Mouse (Mus musculus) gonadal fat pad, adult 2 months (tissue): Measurements from ENCODE around the gene Tspear. TPM values are rescaled to one million over a fixed set of nuclear protein-coding genes. Genes with fewer than 3 reads are reported as not detected.
A peak's percentile ranks its signal among the peaks of the same experiment; 100 is the strongest.
"Not testable (repeated sequence)": the region's sequence is repeated elsewhere in the genome, so short reads cannot be mapped to it uniquely, and the experiment has no call there.

Experiments
- DNase-seq: peaks from one replicate; pipeline ENCODE4 v3.0.0-alpha.2; 2012; ENCODE audit warnings: low read depth
- polyA plus RNA-seq: library from polyadenylated mRNA; depleted of rRNA; stranded (reverse); fragments of >200 nt; gene quantifications from 2 replicates; pipeline ENCODE4 v1.2.3, GENCODE M21; 2012

Tspear gene
- polyA plus RNA-seq, 1 experiment = 0.54 TPM

DNA sequence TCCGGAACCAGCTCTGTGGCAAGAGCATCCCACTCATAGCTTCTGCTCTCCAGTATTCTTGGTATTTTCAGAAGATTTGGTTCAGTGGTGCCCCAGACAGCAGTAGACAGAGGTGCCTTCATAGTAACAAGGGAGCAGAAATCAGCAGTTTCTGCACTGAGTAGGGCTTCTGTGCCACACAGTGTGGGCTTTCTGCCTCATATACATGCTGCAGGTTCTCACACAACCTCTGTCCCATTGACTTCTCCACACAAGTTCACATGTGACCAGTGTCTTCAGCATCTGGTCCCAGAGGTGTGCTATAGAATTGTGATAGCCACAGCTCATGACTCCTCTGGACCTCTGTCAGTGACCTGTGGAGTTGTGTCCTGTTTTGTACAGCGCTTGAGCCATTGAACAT lies 102.3 kb downstream of the Tspear start:
- DNase-seq = no peak

DNA sequence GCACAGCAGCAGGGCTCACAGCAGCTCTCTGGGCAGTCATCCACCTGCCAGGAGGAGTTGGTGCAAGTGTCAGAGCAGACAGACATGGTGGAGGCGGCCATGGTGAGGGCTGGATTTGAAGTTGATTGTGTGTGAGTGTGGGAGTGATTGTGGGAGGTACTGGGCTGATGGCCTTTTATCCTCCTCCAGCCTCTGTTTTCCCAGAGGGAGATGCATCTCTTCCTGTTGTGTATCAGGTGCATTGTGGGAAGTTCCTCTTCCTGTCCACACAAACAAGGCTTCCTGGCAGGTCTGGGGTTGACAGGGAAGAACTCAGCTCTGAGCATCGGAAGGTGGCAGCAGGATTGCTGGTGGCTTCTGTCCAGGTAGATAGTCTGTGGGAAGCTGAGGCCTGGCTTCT lies 108.6 kb downstream of the Tspear start, which contains the start of gene Gm9639:
Gene Gm9639 (minus strand): TSS at position 101 of the 400 bp plus-strand sequence.
- DNase-seq = no peak

DNA sequence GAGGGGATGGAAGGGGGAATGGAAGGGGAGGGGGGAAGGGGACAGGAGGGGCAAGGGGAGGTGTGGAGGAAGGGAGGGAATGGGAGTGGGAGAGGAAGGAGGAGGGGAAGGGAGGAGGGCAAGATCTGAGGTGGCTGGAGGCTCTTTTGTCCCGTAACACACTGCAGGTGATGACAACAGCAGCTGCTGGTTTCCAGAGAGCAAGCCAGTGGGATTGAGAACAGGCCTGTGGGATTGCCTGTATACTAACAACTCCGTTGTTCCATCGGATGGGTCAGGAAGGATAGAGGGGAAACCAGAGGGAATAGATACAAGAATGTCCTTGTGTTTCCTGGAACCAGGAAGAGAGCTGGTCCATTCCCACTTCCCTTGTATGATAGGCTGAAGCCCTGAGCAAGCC lies 111.3 kb downstream of the Tspear start:
- no peak for DNase-seq

DNA sequence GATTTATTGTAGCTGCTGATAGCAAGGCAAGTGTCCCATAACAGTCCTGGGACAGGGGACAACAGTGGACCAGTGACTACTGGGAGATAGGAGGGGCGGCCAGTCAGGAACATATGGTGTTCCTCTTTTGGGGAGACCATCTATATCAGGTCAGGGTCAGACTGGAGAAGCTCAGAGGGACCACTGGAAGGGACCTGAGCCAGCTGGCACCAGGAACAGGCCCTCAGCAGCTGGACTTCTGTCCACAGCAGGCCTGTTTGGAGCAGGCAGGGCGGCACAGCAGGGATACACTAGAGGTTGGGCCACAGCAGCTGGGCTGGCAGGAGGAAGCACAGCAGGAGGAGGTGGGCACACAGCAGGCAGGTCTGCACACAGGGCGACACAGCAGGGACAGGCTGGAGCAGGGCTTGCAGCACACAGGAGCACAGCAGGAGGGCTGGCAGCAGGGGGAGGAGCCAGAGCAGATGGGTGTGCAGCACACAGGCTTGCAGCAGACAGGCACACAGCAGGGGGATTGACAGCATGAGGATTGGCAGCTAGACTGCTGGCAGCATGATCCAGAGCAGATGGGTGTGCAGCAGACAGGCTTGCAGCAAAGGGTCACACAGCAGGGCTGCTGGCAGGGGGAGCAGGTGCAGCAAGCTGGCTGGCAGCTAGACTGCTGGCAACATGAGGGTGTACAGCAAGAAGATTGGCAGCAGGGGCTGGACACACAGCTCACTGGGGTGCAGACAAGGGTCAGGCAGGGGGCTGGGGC lies 112.0 kb downstream of the Tspear start:
- DNase-seq = not testable (repeated sequence)

DNA sequence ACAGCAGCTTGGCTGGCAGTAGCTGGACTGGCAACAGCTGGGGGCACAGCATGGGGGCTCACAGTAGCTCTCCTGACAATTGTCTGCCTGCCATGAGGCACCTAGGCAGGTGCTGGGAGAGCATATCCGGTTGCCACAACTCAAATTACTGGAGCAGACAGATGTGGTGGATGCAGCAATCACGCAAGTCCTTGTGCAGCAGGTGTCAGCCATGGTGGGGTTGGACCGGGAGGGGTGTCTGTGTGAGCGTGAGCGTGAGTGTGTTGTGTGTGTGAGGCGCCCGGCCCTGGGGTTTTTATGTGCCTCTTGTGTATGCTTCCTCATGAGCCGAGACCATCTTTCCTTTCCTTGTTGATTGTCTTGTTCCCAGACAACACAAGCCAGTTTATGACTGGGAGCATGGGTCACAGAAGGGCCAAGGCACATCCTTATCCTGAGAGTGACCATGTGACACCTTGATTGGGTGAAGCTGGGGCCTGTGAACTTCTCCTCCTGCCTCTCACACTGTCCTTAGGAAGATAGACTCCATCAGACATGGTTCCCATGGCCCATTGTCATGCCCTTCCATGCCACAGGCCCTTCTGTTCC lies 112.6 kb downstream of the Tspear start, which contains the start of gene Gm19668:
Gene Gm19668 (minus strand): TSS at position 213 of the 588 bp plus-strand sequence.
- DNase-seq = no peak

DNA sequence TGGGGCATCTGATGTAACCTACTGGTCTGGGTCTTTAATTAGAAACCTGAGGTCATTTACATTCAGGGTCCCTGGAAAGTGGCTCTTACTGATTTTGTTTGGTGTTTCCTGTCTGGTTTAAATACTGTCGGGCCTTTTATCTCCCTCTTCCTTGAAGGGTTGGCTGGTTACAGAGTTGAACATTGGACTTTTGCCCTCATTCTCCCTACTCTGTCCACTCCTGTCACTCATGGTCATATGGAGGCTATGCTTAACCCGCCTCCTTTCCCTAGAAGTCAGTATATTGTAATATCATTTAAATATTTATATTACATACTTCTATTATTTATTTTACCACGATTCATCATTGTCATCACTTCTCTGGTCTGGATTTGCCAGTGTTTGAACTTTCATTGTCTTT lies 117.7 kb downstream of the Tspear start:
- DNase-seq = no peak

DNA sequence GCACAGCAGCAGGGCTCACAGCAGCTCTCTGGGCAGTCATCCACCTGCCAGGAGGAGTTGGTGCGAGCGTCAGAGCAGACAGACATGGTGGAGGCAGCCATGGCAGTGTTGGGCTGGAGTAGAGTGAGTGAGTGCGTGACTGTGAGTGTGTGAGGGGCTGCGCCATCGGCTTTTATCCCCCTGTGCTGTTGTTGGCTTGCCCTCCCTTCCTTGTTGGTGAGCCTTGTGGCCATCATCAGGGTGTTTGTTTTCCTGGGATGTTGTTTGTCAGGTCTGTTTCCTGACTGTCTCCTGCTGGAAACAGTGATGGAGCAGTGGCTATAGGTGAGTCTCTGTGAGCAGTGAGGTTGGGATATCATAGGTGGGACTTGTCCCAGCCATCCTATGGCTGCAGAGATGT lies 125.4 kb downstream of the Tspear start, which contains the start of gene Gm9507:
Gene Gm9507 (minus strand): TSS at position 101 of the 400 bp plus-strand sequence.
- no peak for DNase-seq

DNA sequence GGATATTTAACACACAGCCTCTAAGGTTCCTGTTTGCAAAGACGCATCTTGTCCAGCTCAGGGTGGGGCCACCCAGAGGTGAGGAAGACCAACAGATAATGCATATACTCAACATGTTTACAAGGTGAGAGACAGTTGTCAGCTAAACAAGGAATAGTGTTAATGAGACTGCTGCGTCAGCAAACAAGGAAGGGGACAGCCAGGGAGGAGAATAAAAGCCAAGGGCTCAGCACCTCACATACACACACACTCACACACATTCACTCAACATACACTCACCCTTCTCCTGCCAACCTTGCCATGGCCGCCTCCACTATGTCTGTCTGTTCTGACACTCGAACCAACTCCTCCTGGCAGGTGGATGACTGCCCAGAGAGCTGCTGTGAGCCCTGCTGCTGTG lies 128.0 kb downstream of the Tspear start, which contains the start of gene Gm2696:
Gene Gm2696 (plus strand): TSS at position 301 of the 400 bp plus-strand sequence.
- DNase-seq = no peak

DNA sequence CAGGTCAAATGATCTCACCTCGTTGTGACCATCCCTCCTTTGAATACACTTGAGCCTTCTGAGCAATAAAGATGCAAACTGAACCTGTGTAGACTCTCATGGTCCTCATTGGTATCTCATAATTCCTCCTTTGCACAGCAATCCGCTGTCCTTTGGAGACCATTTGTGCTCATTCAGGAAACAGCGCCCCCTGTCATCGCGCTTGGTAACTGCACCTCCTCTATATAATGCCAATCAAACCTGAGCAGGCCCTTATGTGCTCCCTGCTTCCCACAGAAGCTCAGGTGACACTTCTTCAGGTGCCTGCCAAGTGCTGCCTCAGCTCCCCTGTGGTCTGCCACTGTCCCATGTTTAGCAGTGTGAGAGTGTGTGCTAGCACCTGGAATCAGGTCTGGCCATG lies 129.1 kb downstream of the Tspear start:
- DNase-seq = no peak

DNA sequence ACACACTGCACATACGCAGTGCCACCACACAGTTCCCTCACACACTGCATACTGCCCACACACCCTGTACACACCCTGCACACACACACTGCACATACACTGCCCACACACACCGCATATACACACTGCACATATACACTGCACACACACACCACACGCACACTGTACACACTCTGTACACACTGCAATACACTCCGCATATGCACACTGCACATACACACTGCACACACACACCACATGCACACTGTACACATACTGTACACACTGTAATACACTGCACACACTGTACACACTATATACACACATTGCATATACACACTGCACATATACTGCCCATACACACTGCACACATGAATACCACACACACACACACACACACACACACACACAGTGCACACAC lies 132.2 kb downstream of the Tspear start:
- no peak for DNase-seq

DNA sequence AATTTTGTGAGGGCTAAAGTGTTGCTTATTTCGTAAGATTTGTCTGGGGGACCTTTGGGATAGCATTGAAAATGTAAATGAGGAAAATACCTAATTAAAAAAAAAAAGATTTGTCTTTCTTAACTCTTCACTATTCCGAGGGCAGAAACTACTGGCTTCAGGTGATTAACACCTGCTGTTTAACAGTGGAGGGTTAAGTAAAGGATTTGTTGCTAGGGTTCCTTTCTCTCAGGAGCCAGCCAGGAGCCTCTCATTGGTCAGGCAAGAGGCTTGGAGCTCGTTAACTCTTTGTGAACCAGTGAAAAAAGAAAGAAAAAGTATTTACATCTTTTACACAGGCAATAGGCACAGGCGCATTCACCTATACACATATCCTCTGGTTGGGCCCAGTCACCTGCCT lies 132.8 kb downstream of the Tspear start:
- no peak for DNase-seq

DNA sequence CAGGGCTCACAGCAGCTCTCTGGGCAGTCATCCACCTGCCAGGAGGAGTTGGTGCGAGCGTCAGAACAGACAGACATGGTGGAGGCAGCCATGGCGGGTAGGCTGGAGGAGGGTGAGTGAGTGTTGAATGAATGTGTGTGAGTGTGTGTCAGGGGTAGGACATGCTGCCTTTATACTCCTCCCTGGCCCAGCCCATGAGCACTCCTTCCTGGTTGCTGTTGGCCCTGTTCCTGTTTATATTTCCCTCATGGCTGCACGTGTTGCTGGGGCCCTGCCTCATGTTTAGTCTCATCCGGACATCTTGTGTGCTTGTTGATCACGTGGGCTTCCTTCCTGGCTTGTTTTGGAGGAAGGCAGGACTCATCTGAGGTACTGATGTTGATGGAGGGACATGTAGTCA lies 140.6 kb downstream of the Tspear start, which contains the start of gene Krtap10-4:
Gene Krtap10-4 (minus strand): TSS at position 145 of the 400 bp plus-strand sequence.
- no peak for DNase-seq

DNA sequence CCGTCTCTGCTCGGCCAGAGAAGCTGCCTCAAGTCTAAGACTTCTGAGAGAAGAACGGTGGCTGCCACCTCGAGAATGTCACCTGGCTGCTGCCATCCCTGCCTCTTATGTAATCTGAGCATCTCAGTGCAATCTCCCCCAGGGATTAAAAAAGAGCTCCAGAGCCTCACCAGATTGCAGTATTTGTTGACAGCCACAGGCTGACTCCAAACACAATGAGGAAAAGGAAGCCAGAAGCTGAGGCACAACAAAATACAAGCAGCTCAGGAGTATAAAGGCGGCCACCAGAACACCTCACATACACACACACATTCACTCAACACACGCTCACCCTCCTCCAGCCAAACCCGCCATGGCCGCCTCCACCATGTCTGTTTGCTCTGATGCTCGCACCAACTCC lies 149.3 kb downstream of the Tspear start, which contains the start of gene Krtap10-10:
Gene Krtap10-10 (plus strand): TSS at position 301 of the 400 bp plus-strand sequence.
- DNase-seq = no peak

DNA sequence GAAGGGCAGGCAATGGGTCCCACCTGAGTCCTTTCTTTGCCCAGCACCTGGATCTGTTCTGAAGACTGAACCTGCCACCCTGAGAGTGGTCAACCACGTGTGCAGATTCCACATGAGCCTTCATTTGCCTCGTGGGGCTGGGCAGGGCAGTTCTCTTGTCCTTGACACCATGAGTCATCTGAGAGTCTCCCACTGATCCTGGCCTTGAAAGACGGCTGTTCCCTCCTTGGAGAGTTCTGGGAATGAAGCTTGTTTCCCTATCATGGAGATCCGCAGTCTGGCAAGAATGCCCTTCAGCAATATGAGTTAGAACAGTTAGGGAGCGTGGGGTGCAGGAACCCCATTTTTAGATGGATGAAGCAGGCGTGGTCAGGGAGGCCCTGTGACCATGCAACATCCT lies 152.6 kb downstream of the Tspear start:
- no peak for DNase-seq

DNA sequence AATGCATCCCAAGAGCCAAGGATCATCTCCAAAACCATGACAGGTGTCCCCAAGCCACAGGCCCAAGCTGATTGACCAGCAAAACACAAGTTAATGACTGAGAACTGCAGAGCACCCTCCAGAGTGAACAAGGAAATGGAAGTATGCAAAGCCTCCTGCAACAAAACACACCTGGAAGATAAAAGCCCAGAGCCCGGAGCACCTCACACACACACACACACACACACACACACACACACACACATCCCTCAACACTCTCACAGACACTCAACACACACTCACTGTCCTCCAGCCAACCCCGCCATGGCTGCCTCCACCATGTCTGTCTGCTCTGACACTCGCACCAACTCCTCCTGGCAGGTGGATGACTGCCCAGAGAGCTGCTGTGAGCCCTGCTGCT lies 160.1 kb downstream of the Tspear start, which contains the start of gene Gm36176:
Gene Gm36176 (plus strand): TSS at position 301 of the 400 bp plus-strand sequence.
- DNase-seq = no peak

DNA sequence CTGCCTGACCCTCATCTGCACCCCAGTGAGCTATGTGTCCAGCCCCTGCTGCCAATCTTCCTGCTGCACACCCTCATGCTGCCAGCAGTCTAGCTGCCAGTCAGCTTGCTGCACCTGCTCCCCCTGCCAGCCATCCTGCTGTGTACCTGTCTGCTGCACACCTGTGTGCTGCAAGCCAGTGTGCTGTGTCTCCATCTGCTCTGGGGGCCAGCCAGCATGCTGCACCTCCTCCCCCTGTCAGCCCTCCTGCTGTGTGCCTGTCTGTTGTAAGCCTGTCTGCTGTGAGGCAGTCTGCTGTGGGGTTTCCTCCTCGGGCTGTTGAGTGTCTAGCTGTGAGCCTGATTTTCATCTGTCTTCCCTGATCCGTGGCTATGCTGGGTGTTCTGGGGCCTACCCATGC lies 160.6 kb downstream of the Tspear start:
- no peak for DNase-seq

DNA sequence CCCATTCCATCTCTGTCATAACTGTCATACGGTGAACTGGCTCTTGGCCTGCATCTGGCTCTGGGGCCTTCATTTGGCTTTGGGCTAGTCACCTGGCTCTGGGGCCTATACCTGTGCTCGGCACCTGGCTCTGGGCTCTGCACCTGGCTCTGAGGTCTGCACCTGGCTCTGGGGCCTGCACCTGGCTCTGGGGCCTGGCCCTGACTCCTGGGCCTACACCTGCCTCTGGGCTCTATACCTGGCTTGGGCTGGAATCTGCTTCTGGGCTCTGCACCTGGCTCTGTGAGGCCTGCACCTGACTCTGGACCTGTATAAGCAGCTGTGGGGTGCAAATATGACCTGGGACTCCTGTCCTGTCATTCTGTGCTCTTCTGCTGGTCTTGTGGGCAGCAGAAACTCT lies 161.2 kb downstream of the Tspear start:
- DNase-seq = no peak

DNA sequence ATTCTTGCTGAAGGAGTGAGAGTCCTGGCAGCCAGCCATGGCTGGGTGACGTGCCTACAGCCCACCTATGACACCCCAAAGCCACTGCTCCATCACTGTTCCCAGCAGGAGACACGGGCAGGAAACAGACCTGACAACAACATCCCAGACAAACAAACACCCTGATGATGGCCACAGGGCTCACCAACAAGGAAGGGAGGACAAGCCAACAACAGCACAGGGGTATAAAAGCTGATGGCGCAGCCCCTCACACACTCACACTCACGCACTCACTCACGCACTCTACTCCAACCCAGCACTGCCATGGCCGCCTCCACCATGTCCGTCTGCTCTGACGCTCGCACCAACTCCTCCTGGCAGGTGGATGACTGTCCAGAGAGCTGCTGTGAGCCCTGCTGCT lies 166.2 kb downstream of the Tspear start, which contains the start of gene Gm10318:
Gene Gm10318 (plus strand): TSS at position 301 of the 400 bp plus-strand sequence.
- DNase-seq = no peak

DNA sequence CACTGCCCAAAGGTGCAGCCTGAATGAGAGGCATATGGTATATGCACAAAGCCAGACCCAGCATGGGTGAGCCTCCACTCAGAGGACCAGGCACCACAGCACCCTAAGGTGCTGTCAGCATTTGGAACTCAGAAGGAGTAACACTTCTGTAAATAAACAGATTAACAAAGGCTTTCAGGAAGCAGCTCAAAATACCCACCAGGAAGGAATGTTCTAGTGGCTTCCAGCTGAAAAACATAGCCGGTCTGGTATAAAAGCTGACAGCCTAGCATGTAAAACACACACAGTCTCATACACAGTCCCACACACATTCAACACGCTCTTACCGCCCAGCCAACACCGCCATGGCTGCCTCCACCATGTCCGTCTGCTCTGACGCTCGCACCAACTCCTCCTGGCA lies 175.3 kb downstream of the Tspear start, which contains the start of gene Gm3285:
Gene Gm3285 (plus strand): TSS at position 301 of the 400 bp plus-strand sequence.
- no peak for DNase-seq

DNA sequence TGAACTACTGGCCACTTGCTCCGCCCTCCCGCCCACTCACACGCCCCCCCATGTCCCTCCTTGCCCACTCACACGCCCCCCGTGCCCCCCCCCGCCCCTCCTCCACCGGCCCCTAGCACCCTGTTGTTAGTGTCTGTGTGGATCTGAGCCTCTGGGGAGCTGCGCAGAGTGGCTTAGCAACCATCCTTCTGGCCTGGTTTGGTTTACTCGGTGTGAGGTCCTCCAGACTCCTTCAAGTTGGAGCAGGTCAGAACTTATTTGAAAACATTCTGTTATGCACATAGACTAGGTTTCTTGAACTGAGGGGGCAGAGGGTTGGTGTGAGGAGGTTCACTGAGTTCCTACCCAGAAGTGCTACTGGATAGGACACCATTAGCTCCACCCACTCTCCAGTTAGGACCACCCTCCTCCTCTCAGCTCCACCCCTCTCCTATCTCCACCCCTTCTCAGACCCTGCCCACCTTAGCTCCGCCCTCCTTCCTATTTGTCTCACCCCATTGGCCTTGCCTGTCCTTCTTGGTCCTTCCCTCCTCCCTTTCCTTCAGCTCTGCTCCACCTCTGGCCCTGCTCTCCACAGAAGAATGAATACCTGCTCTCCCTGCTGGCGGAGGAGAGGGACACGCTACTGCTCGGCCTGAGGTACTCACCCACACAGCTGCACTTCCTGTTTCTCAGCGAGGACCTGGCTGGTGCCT lies 177.8 kb downstream of the Tspear start:
- peak; percentile 63 for DNase-seq

DNA sequence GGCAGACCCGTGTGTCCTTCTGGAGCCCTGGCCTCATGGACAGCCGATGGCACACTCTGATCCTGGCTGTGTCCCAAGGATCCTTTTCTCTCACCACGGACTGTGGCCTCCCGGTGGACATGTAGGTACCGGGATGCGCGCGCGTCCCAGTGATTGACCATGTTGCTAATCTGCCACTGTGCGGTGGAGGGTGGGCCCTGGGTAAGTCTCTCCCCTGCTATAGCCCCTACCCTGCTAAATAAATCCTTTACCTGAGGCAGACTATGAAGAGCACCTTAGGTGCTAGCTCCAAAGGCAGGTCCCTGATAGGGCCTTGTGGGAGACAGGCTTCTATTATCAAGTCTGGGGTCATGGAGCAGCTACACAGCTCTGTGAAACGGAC lies 178.4 kb downstream of the Tspear start:
- no peak for DNase-seq

DNA sequence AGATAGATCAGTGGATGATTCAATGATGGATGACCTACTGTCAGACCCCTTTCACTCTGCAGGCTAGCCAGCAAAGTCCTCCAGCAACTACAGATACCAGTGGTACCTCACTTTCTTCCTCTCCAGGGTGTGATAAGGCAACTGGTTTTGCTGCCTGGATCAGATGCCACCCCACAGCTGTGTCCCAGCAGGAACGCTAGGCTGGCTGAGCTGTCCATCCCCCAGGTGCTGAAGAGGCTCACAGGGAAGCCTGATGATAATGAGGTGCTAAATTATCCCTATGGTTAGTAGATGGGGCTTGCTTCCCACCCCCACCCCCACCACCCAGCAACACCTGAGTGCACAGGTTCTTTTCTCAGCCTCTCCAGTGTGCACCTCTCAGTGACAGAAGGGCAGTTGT lies 181.2 kb downstream of the Tspear start:
- no peak for DNase-seq
